Mouse (Mus musculus) effector memory CD4-positive, alpha-beta T cell, adult 7 months (primary cell): ENCODE measurements around the gene Lce1a2. TPM values are rescaled to one million over a fixed set of nuclear protein-coding genes. Genes with fewer than 3 reads are reported as not detected.

Experiments used
- polyA plus RNA-seq: library from polyadenylated mRNA; unstranded; fragments of 100-300 nt; shearing (Covaris generic); gene quantifications from one replicate; pipeline ENCODE4 v1.2.1, GENCODE M21; 2017

The Lce1a2 gene
- not detected for polyA plus RNA-seq

DNA sequence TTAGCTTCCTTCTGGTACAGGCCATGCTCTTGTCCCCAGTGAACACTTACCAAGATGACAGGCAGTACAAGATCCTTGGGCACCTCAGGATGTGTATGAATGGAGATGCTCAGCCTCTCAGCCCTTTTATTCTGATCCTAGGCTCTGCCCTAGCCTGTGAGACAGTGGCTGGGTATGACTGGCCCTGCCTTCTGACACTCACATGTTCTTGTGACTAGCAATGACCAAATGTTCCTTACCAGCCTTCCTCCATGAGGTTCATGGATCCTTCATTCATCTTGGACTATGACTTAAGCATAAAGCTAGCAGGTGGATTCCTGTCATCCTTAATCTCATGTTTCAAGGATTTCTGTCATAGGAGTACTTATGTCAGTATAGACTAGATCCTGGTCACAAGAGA is at the start of gene Lce1a2:
Gene Lce1a2, minus strand, starts transcription at position 101 of the 400 bp plus-strand sequence.

DNA sequence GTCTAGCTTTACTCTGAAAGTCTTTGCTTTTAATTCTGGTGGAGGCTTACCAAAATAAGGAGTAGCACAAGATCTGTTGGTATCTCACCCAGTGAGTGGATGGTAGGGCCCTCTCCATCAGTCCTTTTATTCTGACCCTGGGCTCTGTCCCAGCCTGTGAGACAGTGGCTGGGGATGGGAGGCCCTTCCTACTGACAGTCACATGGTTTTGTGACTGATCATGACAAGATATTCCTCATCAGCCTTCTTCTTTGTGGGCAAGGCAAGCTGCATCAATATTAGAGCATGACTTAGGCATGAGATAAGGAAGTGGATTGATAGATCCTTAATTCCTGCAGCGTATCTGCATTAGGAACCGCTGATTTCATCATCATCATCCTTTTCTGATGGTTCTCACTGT is 38.9 kb upstream of the Lce1a2 start, which contains the start of gene Lce1e:
Gene Lce1e, minus strand, starts transcription at position 101 of the 400 bp plus-strand sequence.

GRCm38 (mm10) chr3:92687110-92687509 is 17.0 kb upstream of the Lce1a2 start, which contains the start of gene Lce1d:
TSS of gene Lce1d (minus strand) at chr3:92687210.

GRCm38 (mm10) chr3:92678947-92679346 is 8.8 kb upstream of the Lce1a2 start, which contains the start of gene Lce1c:
TSS of gene Lce1c (plus strand) at chr3:92679247.

DNA sequence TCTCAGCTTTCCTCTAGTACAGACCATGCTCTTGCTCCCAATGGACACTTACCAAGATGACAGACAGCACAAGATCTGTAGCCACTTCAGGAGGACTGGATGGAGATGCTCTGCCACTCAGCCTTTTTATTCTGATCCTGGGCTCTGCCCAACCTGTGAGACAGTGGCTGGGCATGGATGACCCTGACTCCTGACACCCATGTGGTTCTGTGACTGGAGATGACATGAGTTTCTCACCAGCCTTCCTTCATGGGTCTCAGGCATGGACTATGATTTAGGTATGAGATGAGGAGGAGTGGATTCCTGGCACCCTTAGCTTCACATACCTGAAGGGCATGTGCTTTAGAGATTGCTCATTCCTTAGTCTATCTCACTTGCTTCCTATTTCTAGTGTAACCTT is 13.3 kb downstream of the Lce1a2 start, which contains the start of gene Lce1b:
Gene Lce1b, minus strand, starts transcription at position 101 of the 400 bp plus-strand sequence.

GRCm38 (mm10) chr3:92648207-92648606 is 21.9 kb downstream of the Lce1a2 start, which contains the start of gene Lce1a1:
TSS of gene Lce1a1 (minus strand) at chr3:92648307.

GRCm38 (mm10) chr3:92621560-92621959 is 48.6 kb downstream of the Lce1a2 start, which contains the start of gene Lce6a:
TSS of gene Lce6a (minus strand) at chr3:92621660.

Other genes with a start within 250 kb of the Lce1a2 start
- gene Gm9774, start 240.9 kb downstream of the Lce1a2 start, polyA plus RNA-seq, result 27.2 TPM
- gene Sprr2k, start 237.7 kb downstream of the Lce1a2 start, polyA plus RNA-seq, result not detected
- gene Sprr1b, start 231.5 kb downstream of the Lce1a2 start, polyA plus RNA-seq, result not detected
- not detected for gene Sprr3, start 211.6 kb downstream of the Lce1a2 start, polyA plus RNA-seq
- gene Sprr1a, start 184.4 kb downstream of the Lce1a2 start, polyA plus RNA-seq, result not detected
- not detected for gene Sprr4, start 169.8 kb downstream of the Lce1a2 start, polyA plus RNA-seq
- gene 2310046K23Rik, start 135.8 kb downstream of the Lce1a2 start, polyA plus RNA-seq, result not detected
- gene Ivl, start 96.6 kb downstream of the Lce1a2 start, polyA plus RNA-seq, result not detected
- not detected for gene Smcp, start 81.3 kb downstream of the Lce1a2 start, polyA plus RNA-seq
- gene 2210017I01Rik, start 62.8 kb downstream of the Lce1a2 start, polyA plus RNA-seq, result not detected
- gene Lce6a, start 48.7 kb downstream of the Lce1a2 start, polyA plus RNA-seq, result not detected
- not detected for gene Lce1a1, start 22.0 kb downstream of the Lce1a2 start, polyA plus RNA-seq
- not detected for gene Lce1b, start 13.4 kb downstream of the Lce1a2 start, polyA plus RNA-seq
- gene Lce1c, start 8.9 kb upstream of the Lce1a2 start, polyA plus RNA-seq, result not detected
- not detected for gene Lce1d, start 16.9 kb upstream of the Lce1a2 start, polyA plus RNA-seq
- gene Lce1e, start 38.8 kb upstream of the Lce1a2 start, polyA plus RNA-seq, result not detected
- not detected for gene Lce1f, start 50.0 kb upstream of the Lce1a2 start, polyA plus RNA-seq
- gene Gm38119, start 68.8 kb upstream of the Lce1a2 start, polyA plus RNA-seq, result not detected
- not detected for gene Lce1g, start 82.0 kb upstream of the Lce1a2 start, polyA plus RNA-seq
- not detected for gene Lce1h, start 94.8 kb upstream of the Lce1a2 start, polyA plus RNA-seq
- not detected for gene Lce1i, start 108.6 kb upstream of the Lce1a2 start, polyA plus RNA-seq
- gene Lce1j, start 120.2 kb upstream of the Lce1a2 start, polyA plus RNA-seq, result not detected
- gene Lce1k, start 137.6 kb upstream of the Lce1a2 start, polyA plus RNA-seq, result not detected
- gene Kprp, start 156.9 kb upstream of the Lce1a2 start, polyA plus RNA-seq, result not detected
- not detected for gene Lce1l, start 181.0 kb upstream of the Lce1a2 start, polyA plus RNA-seq
- not detected for gene 2310050C09Rik, start 199.9 kb upstream of the Lce1a2 start, polyA plus RNA-seq